Mouse (Mus musculus): ENCODE results near the gene Galntl6. TPM values are rescaled to one million over a fixed set of nuclear protein-coding genes. Genes with fewer than 3 reads are reported as not detected.
"Not testable (repeated sequence)": the region's sequence is repeated elsewhere in the genome, so short reads cannot be mapped to it uniquely, and the experiment has no call there.

Gene Galntl6
- polyA plus RNA-seq, 1 experiment from 2014 or later = 1.2 TPM

GRCm38 (mm10) chr8:58463342-58463741 lies 449.1 kb downstream of the Galntl6 start:
- not testable (repeated sequence) for ATAC-seq (ENCODE audit: low read depth); H3K27me3 ChIP-seq (replicated peaks; ENCODE audit: control insufficient read depth, insufficient read depth, low read length); H3K9me3 ChIP-seq (ENCODE audit: control insufficient read depth, low read length); H3K4me3 ChIP-seq (ENCODE audit: low read depth, low read length); H3K4me2 ChIP-seq (ENCODE audit: low read depth, low read length); H3K27ac ChIP-seq (replicated peaks; ENCODE audit: low read depth, low read length); H3K4me1 ChIP-seq (ENCODE audit: control insufficient read depth, insufficient read depth, low read length); H3K36me3 ChIP-seq (ENCODE audit: control insufficient read depth, insufficient read depth, low read length); DNase-seq (ENCODE audit: low spot score); H3K9ac ChIP-seq (ENCODE audit: low read depth, low read length)
- WGBS = 97% methylated on average over 2 of the region's 2 CpGs

GRCm38 (mm10) chr8:58442696-58443095 lies 469.7 kb downstream of the Galntl6 start:
- no peaks in the 10 kb centered on the region for H3K36me3 ChIP-seq (ENCODE audit: control insufficient read depth, insufficient read depth, low read length)
- DNase-seq (ENCODE audit: low spot score) = no peak
- no peak overlapping the region for H3K4me3 ChIP-seq (ENCODE audit: low read depth, low read length)
- no peak overlapping the region for H3K27ac ChIP-seq (replicated peaks; ENCODE audit: low read depth, low read length)
- no peak overlapping the region for H3K4me2 ChIP-seq (ENCODE audit: low read depth, low read length)
- no peaks in the 10 kb centered on the region for H3K27me3 ChIP-seq (replicated peaks; ENCODE audit: control insufficient read depth, insufficient read depth, low read length)
- no peaks in the 10 kb centered on the region for H3K4me1 ChIP-seq (ENCODE audit: control insufficient read depth, insufficient read depth, low read length)
- no peaks in the 10 kb centered on the region for H3K9me3 ChIP-seq (ENCODE audit: control insufficient read depth, low read length)
- no peak overlapping the region for H3K9ac ChIP-seq (ENCODE audit: low read depth, low read length)
- no peak for ATAC-seq (ENCODE audit: low read depth)
- 77% methylated on average over 2 of the region's 2 CpGs for WGBS

- H3K4me3 ChIP-seq (ENCODE audit: low read depth, low read length) = no peak overlapping the region
- H3K9me3 ChIP-seq (ENCODE audit: control insufficient read depth, low read length) = no peaks in the 10 kb centered on the region
- H3K27me3 ChIP-seq (replicated peaks; ENCODE audit: control insufficient read depth, insufficient read depth, low read length) = no peaks in the 10 kb centered on the region
- H3K4me1 ChIP-seq (ENCODE audit: control insufficient read depth, insufficient read depth, low read length) = no peaks in the 10 kb centered on the region
- ATAC-seq (ENCODE audit: low read depth) (no peak), DNase-seq (ENCODE audit: low spot score) (peak; percentile 68)
- H3K36me3 ChIP-seq (ENCODE audit: control insufficient read depth, insufficient read depth, low read length) = no peaks in the 10 kb centered on the region
- no peak overlapping the region for H3K9ac ChIP-seq (ENCODE audit: low read depth, low read length)
- WGBS = 31% methylated on average over 5 of the region's 5 CpGs
- H3K27ac ChIP-seq (replicated peaks; ENCODE audit: low read depth, low read length) = no peak overlapping the region
- H3K4me2 ChIP-seq (ENCODE audit: low read depth, low read length) = no peak overlapping the region
Measured at GRCm38 (mm10) chr8:58418481-58418880, 494.0 kb downstream of the Galntl6 start.

- Histone ChIP-seq H3K27me3 (replicated peaks; ENCODE audit: control insufficient read depth, insufficient read depth, low read length) (no peaks in the 10 kb centered on the region), H3K4me3 (ENCODE audit: low read depth, low read length) (no peak overlapping the region), H3K27ac (replicated peaks; ENCODE audit: low read depth, low read length) (no peak overlapping the region), H3K4me1 (ENCODE audit: control insufficient read depth, insufficient read depth, low read length) (no peaks in the 10 kb centered on the region), H3K4me2 (ENCODE audit: low read depth, low read length) (no peak overlapping the region), H3K9ac (ENCODE audit: low read depth, low read length) (no peak overlapping the region), H3K36me3 (ENCODE audit: control insufficient read depth, insufficient read depth, low read length) (no peaks in the 10 kb centered on the region), H3K9me3 (ENCODE audit: control insufficient read depth, low read length) (no peaks in the 10 kb centered on the region)
- ATAC-seq (ENCODE audit: low read depth) (no peak), DNase-seq (ENCODE audit: low spot score) (peak; percentile 46)
- WGBS = 73% methylated on average over 1 of the region's 1 CpGs
Measured at GRCm38 (mm10) chr8:58417551-58417950, 494.9 kb downstream of the Galntl6 start.

GRCm38 (mm10) chr8:58396500-58396899 lies 515.9 kb downstream of the Galntl6 start:
- ATAC-seq (ENCODE audit: low read depth) = no peak
- WGBS = 40% methylated on average over 3 of the region's 3 CpGs
- H3K4me2 ChIP-seq (ENCODE audit: low read depth, low read length) = no peak overlapping the region

GRCm38 (mm10) chr8:58395879-58396278 lies 516.6 kb downstream of the Galntl6 start:
- 69% methylated on average over 1 of the region's 1 CpGs for WGBS
- Histone ChIP-seq H3K36me3 (ENCODE audit: control insufficient read depth, insufficient read depth, low read length) (no peaks in the 10 kb centered on the region), H3K4me1 (ENCODE audit: control insufficient read depth, insufficient read depth, low read length) (no peaks in the 10 kb centered on the region), H3K9me3 (ENCODE audit: control insufficient read depth, low read length) (no peaks in the 10 kb centered on the region), H3K4me3 (ENCODE audit: low read depth, low read length) (no peak overlapping the region), H3K9ac (ENCODE audit: low read depth, low read length) (no peak overlapping the region), H3K4me2 (ENCODE audit: low read depth, low read length) (no peak overlapping the region), H3K27me3 (replicated peaks; ENCODE audit: control insufficient read depth, insufficient read depth, low read length) (no peaks in the 10 kb centered on the region), H3K27ac (replicated peaks; ENCODE audit: low read depth, low read length) (no peak overlapping the region)
- ATAC-seq (ENCODE audit: low read depth) = no peak
- no peak for DNase-seq (ENCODE audit: low spot score)

More at GRCm38 (mm10) chr8:58396500-58396899, 515.9 kb downstream of the Galntl6 start:
- no peak for DNase-seq (ENCODE audit: low spot score)
- no peak overlapping the region for H3K4me3 ChIP-seq (ENCODE audit: low read depth, low read length)
- no peaks in the 10 kb centered on the region for H3K4me1 ChIP-seq (ENCODE audit: control insufficient read depth, insufficient read depth, low read length)
- H3K36me3 ChIP-seq (ENCODE audit: control insufficient read depth, insufficient read depth, low read length) = no peaks in the 10 kb centered on the region
- H3K27ac ChIP-seq (replicated peaks; ENCODE audit: low read depth, low read length) = no peak overlapping the region
- H3K9me3 ChIP-seq (ENCODE audit: control insufficient read depth, low read length) = no peaks in the 10 kb centered on the region
- no peak overlapping the region for H3K9ac ChIP-seq (ENCODE audit: low read depth, low read length)
- no peaks in the 10 kb centered on the region for H3K27me3 ChIP-seq (replicated peaks; ENCODE audit: control insufficient read depth, insufficient read depth, low read length)

GRCm38 (mm10) chr8:58372389-58372788 lies 540.1 kb downstream of the Galntl6 start:
- H3K27me3 ChIP-seq (replicated peaks; ENCODE audit: control insufficient read depth, insufficient read depth, low read length) = no peaks in the 10 kb centered on the region
- peak; percentile 20 for DNase-seq (ENCODE audit: low spot score)
- ATAC-seq (ENCODE audit: low read depth) = no peak
- no peaks in the 10 kb centered on the region for H3K4me1 ChIP-seq (ENCODE audit: control insufficient read depth, insufficient read depth, low read length)
- H3K27ac ChIP-seq (replicated peaks; ENCODE audit: low read depth, low read length) = no peak overlapping the region
- H3K9me3 ChIP-seq (ENCODE audit: control insufficient read depth, low read length) = no peaks in the 10 kb centered on the region
- WGBS = 53% methylated on average over 2 of the region's 2 CpGs
- no peak overlapping the region for H3K4me3 ChIP-seq (ENCODE audit: low read depth, low read length)
- H3K36me3 ChIP-seq (ENCODE audit: control insufficient read depth, insufficient read depth, low read length) = no peaks in the 10 kb centered on the region
- no peak overlapping the region for H3K9ac ChIP-seq (ENCODE audit: low read depth, low read length)
- H3K4me2 ChIP-seq (ENCODE audit: low read depth, low read length) = no peak overlapping the region

- Histone ChIP-seq H3K4me1 (ENCODE audit: control insufficient read depth, insufficient read depth, low read length) (no peaks in the 10 kb centered on the region), H3K27ac (replicated peaks; ENCODE audit: low read depth, low read length) (no peak overlapping the region), H3K4me2 (ENCODE audit: low read depth, low read length) (no peak overlapping the region), H3K9me3 (ENCODE audit: control insufficient read depth, low read length) (no peaks in the 10 kb centered on the region), H3K36me3 (ENCODE audit: control insufficient read depth, insufficient read depth, low read length) (no peaks in the 10 kb centered on the region), H3K27me3 (replicated peaks; ENCODE audit: control insufficient read depth, insufficient read depth, low read length) (no peaks in the 10 kb centered on the region), H3K4me3 (ENCODE audit: low read depth, low read length) (no peak overlapping the region), H3K9ac (ENCODE audit: low read depth, low read length) (no peak overlapping the region)
- DNase-seq (ENCODE audit: low spot score) = no peak
- WGBS = 77% methylated on average over 10 of the region's 10 CpGs
- ATAC-seq (ENCODE audit: low read depth) = no peak
Measured at GRCm38 (mm10) chr8:58371979-58372378, 540.5 kb downstream of the Galntl6 start.

- no peak for DNase-seq (ENCODE audit: low spot score)
- Histone ChIP-seq H3K36me3 (ENCODE audit: control insufficient read depth, insufficient read depth, low read length) (no peaks in the 10 kb centered on the region), H3K4me3 (ENCODE audit: low read depth, low read length) (no peak overlapping the region), H3K27ac (replicated peaks; ENCODE audit: low read depth, low read length) (no peak overlapping the region), H3K9me3 (ENCODE audit: control insufficient read depth, low read length) (no peaks in the 10 kb centered on the region), H3K4me2 (ENCODE audit: low read depth, low read length) (no peak overlapping the region), H3K27me3 (replicated peaks; ENCODE audit: control insufficient read depth, insufficient read depth, low read length) (no peaks in the 10 kb centered on the region), H3K4me1 (ENCODE audit: control insufficient read depth, insufficient read depth, low read length) (no peaks in the 10 kb centered on the region), H3K9ac (ENCODE audit: low read depth, low read length) (no peak overlapping the region)
- WGBS = 60% methylated on average over 1 of the region's 1 CpGs
- no peak for ATAC-seq (ENCODE audit: low read depth)
Measured at GRCm38 (mm10) chr8:58331151-58331550, 581.3 kb downstream of the Galntl6 start.
